Mouse (Mus musculus) olfactory bulb, adult 2 months (tissue): ENCODE results near the gene H2al1d.

Source experiments
- CTCF ChIP-seq: fragments of 200-500 bp; IDR thresholded peaks from 2 replicates; pipeline ENCODE4 v1.5.1; 2012; ENCODE audit warnings: low read depth, mild to moderate bottlenecking, low read length, moderate library complexity; ENCODE audit not compliant: insufficient read depth
- POLR2A ChIP-seq: fragments of 200-500 bp; IDR thresholded peaks from 2 replicates; pipeline ENCODE4 v1.6.1; 2012; ENCODE audit warnings: mild to moderate bottlenecking, low read depth, low read length, moderate library complexity; ENCODE audit not compliant: insufficient read depth

GRCm38 (mm10) chrX:11277083-11277482 is 31.5 kb upstream of the H2al1d start:
- TF ChIP-seq POLR2A (no peak), CTCF (no peak)
